Mouse (Mus musculus) kidney, adult 2 months (tissue): ENCODE results near the gene Glis3.

Source experiments
- CTCF ChIP-seq: fragments of 200-500 bp; conservative IDR thresholded peaks from 2 replicates; pipeline ENCODE4 v1.5.1; 2011; ENCODE audit warnings: low read depth, mild to moderate bottlenecking, control low read depth, low read length, moderate library complexity, mixed read lengths; ENCODE audit not compliant: insufficient read depth, insufficient read length
- POLR2A ChIP-seq: fragments of 200-500 bp; IDR thresholded peaks from one replicate; pipeline ENCODE4 v1.6.1; 2011; ENCODE audit warnings: low read depth, low read length, control low read depth

GRCm38 (mm10) chr19:28402956-28403355 lies 276.9 kb downstream of the Glis3 start:
- no peak for TF ChIP-seq CTCF
- TF ChIP-seq POLR2A = no peak
